Mouse (Mus musculus) megakaryocyte, embryonic 14.5 days (primary cell): ENCODE measurements around the gene Ttc34.

ENCODE experiments used
- FLI1 ChIP-seq: IDR thresholded peaks from 2 replicates; pipeline ENCODE4 v1.6.1; 2012; ENCODE audit warnings: low read length, inconsistent platforms, mixed read lengths
- GATA1 ChIP-seq: IDR thresholded peaks from 3 replicates; pipeline ENCODE4 v1.6.1; 2012; ENCODE audit warnings: mixed read lengths, low read length, inconsistent platforms, borderline replicate concordance

- TF ChIP-seq GATA1 = no peak
- TF ChIP-seq FLI1 = no peak
Measured at GRCm38 (mm10) chr4:154861967-154862366, 24.7 kb downstream of the Ttc34 start.
